Mouse (Mus musculus): ENCODE results near the gene Cmc1. TPM values are rescaled to one million over a fixed set of nuclear protein-coding genes. Genes with fewer than 3 reads are reported as not detected.
"Not testable (repeated sequence)": the region's sequence is repeated elsewhere in the genome, so short reads cannot be mapped to it uniquely, and the experiment has no call there.

Gene Cmc1
- polyA plus RNA-seq, 1 experiment from 2014 or later = 50.8 TPM

DNA sequence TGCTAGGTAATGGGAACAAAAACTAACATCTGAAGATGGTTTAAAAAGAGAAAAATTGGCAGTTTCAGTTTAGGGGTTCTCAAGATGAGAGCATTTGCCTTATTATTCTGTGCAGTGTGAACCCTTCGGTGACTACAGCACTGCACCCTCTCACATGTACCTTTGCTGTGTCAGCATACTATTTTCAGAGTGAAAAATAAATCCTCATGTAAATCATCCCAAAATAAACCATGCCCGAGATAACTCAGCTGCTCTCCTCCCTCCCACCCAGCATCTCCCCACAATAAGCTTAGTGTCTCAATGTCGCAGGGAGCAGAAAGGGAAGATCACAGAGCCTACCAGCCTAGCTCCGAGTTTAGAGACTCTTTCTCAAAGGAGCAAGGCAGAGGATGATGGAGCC lies 23.1 kb upstream of the Cmc1 start:
- Histone ChIP-seq H3K9ac (no peak overlapping the region), H3K9me3 (no peaks in the 10 kb centered on the region), H3K4me1 (no peaks in the 10 kb centered on the region), H3K27me3 (replicated peaks) (no peaks in the 10 kb centered on the region), H3K27ac (no peak overlapping the region), H3K36me3 (no peaks in the 10 kb centered on the region), H3K4me2 (no peak overlapping the region), H3K4me3 (replicated peaks) (no peak overlapping the region)
- ATAC-seq (ENCODE audit: insufficient read depth, low FRiP score, low read depth) = no peak
- WGBS = 84% methylated on average over 4 of the region's 4 CpGs

DNA sequence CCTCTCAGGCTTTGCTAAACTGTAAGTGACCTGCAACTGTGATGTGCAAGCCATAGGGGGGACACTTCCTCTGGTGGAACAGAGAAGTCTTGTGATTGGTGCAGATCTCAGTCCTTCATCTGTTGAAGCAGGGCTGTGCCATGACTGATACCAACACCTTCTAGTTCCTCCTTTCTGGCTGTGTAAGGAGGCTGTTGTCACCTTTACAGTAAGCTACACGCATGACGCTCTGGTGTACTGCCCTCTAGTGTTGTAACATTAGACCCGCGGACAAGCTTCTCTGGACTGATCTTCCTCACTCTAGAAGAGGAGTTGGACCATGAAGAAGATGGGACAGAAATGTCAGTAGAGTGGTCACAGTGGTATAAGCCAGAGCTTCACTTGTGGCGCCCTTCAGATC lies 18.6 kb upstream of the Cmc1 start:
- WGBS = 42% methylated on average over 5 of the region's 5 CpGs
- H3K36me3 ChIP-seq = no peaks in the 10 kb centered on the region
- no peak overlapping the region for H3K4me2 ChIP-seq
- H3K27ac ChIP-seq = no peak overlapping the region
- ATAC-seq (ENCODE audit: insufficient read depth, low FRiP score, low read depth) = no peak
- H3K27me3 ChIP-seq (replicated peaks) = no peaks in the 10 kb centered on the region
- no peak overlapping the region for H3K9ac ChIP-seq
- H3K4me1 ChIP-seq = no peaks in the 10 kb centered on the region
- H3K4me3 ChIP-seq (replicated peaks) = no peak overlapping the region
- no peaks in the 10 kb centered on the region for H3K9me3 ChIP-seq

DNA sequence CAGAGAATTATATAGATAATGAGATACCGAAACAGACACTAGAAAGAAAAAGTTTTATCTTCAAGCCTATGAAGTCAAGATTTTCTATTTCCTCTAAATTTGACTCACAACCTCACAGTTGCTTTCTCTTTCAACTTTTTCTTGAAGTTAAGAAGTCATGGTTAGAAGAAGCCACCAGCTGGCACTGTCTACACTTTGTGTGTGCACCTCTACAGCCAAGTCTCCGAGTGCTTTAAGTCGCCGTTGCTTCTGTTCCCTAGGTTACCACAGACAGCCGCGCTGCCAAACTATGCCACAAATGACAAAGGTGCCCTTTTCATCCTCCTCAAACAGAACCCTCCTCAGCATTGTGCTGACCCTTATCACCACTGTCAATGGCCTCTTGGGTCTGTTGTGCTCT lies 17.6 kb upstream of the Cmc1 start:
- 92% methylated on average over 6 of the region's 6 CpGs for WGBS
- H3K9me3 ChIP-seq = no peaks in the 10 kb centered on the region
- H3K4me1 ChIP-seq = no peaks in the 10 kb centered on the region
- no peak overlapping the region for H3K4me2 ChIP-seq
- H3K4me3 ChIP-seq (replicated peaks) = no peak overlapping the region
- H3K36me3 ChIP-seq = no peaks in the 10 kb centered on the region
- H3K9ac ChIP-seq = no peak overlapping the region
- no peak for ATAC-seq (ENCODE audit: insufficient read depth, low FRiP score, low read depth)
- H3K27me3 ChIP-seq (replicated peaks) = no peaks in the 10 kb centered on the region
- H3K27ac ChIP-seq = no peak overlapping the region

DNA sequence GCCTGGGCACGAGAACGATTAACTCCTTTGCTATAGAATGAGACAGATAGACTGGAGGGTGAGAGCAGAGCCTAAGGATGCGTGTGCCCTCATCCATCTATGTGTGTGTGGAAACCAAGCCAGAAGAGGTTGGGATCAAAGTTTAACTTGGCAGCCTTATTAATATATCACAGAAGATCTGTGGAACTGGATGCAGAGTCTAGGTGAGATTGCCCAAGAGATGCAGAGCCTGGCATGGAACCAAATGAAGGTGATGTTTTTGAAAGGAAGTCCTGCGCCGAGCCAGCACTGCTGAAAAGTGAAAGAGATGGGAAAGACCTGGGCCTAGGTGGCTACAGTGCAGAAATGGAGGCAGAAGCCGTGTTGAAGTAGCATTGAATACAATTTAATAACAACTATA lies 11.6 kb upstream of the Cmc1 start:
- no peaks in the 10 kb centered on the region for H3K27me3 ChIP-seq (replicated peaks)
- no peaks in the 10 kb centered on the region for H3K4me1 ChIP-seq
- no peak overlapping the region for H3K9ac ChIP-seq
- H3K27ac ChIP-seq = no peak overlapping the region
- no peak for ATAC-seq (ENCODE audit: insufficient read depth, low FRiP score, low read depth)
- H3K36me3 ChIP-seq = no peaks in the 10 kb centered on the region
- no peak overlapping the region for H3K4me3 ChIP-seq (replicated peaks)
- 87% methylated on average over 6 of the region's 6 CpGs for WGBS
- no peak overlapping the region for H3K4me2 ChIP-seq
- H3K9me3 ChIP-seq = no peaks in the 10 kb centered on the region

DNA sequence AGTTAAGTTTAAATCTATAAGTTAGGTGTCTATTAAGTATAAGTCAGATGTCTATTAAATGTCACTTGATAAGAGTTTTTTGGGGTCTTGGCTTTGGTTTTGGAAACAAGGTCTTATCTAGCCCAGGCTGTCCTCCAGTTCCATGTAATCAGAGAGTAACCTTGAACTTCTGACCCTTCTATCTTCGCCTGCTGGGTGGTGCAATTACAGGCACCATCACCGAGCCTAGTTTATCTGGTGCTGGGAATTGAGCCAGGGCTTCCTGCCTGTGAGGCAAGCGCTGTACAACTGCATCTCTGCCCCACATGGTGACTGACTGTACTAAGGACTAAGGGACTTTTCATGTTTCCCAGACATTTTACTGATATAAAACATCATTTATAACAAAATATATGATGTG lies 10.0 kb upstream of the Cmc1 start:
- Histone ChIP-seq H3K4me1 (no peaks in the 10 kb centered on the region), H3K27ac (no peak overlapping the region), H3K9ac (no peak overlapping the region), H3K9me3 (no peaks in the 10 kb centered on the region), H3K4me3 (replicated peaks) (no peak overlapping the region), H3K4me2 (no peak overlapping the region), H3K36me3 (no peaks in the 10 kb centered on the region), H3K27me3 (replicated peaks) (no peaks in the 10 kb centered on the region)
- no peak for ATAC-seq (ENCODE audit: insufficient read depth, low FRiP score, low read depth)
- 52% methylated on average over 3 of the region's 3 CpGs for WGBS

DNA sequence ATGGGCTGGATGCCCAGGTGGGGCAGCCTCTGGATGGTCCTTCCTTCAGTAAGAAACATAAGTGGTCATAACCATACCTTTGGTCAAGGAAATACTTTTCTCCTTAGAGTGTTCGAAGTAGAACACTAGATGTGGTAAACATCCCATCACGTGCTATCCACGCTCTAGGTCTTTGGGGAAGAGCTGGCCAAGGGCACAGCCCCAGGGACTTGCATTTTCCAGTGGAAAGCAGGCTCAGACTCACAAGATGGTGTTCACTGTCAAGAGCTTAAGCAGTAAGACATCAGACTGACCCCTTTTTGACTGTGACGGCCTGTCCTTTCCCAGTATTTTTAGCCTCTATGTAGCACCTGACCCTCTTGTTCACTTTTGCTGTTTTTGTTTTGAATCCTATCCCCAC lies 8.2 kb upstream of the Cmc1 start:
- Histone ChIP-seq H3K9ac (no peak overlapping the region), H3K4me1 (no peaks in the 10 kb centered on the region), H3K9me3 (no peaks in the 10 kb centered on the region), H3K4me2 (no peak overlapping the region), H3K27me3 (replicated peaks) (no peaks in the 10 kb centered on the region), H3K36me3 (no peaks in the 10 kb centered on the region), H3K4me3 (replicated peaks) (no peak overlapping the region), H3K27ac (no peak overlapping the region)
- no peak for ATAC-seq (ENCODE audit: insufficient read depth, low FRiP score, low read depth)
- WGBS = 93% methylated on average over 4 of the region's 4 CpGs

DNA sequence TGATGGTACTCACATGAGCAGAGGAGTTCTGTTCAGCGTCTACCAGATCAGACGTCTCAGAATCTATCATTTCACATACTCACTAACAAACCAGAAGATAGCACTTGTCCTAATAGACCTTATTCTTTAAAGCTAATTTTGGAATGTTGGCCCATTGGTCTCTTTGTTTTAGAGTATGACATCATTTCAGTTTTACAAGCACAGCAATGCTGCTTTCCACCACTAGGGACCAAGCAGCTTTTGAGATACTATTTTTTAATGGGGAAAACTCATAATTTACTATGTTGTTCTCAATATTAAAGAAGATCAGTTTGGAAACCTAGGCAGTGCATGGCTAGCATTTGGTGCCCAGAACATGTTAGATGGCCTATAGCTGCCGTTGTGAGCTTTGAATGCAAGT lies 7.3 kb upstream of the Cmc1 start:
- H3K27ac ChIP-seq = no peak overlapping the region
- ATAC-seq (ENCODE audit: insufficient read depth, low FRiP score, low read depth) = no peak
- no peaks in the 10 kb centered on the region for H3K27me3 ChIP-seq (replicated peaks)
- H3K4me3 ChIP-seq (replicated peaks) = no peak overlapping the region
- no peaks in the 10 kb centered on the region for H3K4me1 ChIP-seq
- H3K36me3 ChIP-seq = no peaks in the 10 kb centered on the region
- H3K9me3 ChIP-seq = no peaks in the 10 kb centered on the region
- no peak overlapping the region for H3K4me2 ChIP-seq
- 87% methylated on average over 3 of the region's 3 CpGs for WGBS
- H3K9ac ChIP-seq = no peak overlapping the region

DNA sequence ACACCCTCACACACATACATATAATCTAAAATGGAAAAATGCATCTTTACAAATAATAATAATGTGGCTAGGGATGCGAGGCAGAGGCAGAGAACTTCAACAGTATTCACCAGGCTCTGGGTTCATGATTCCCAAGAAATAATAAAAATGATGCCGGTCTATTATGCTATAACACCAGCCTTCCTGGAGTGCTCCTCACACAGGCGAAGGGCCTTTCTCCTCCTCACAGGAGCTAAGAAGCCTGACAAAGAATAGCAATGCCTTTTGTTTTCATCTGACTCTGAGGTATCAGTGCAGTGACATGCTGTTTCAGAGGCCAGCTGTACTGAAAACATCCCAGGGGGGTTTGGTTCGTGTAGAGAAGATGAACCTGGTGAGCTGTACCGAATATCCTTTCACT lies 4.7 kb upstream of the Cmc1 start:
- WGBS = 88% methylated on average over 5 of the region's 5 CpGs
- no peak for ATAC-seq (ENCODE audit: insufficient read depth, low FRiP score, low read depth)
- H3K9ac ChIP-seq = no peak overlapping the region
- peaks cover 7% of the 10 kb centered on the region for H3K4me1 ChIP-seq
- H3K4me2 ChIP-seq = no peak overlapping the region
- no peaks in the 10 kb centered on the region for H3K36me3 ChIP-seq
- no peaks in the 10 kb centered on the region for H3K9me3 ChIP-seq
- H3K27ac ChIP-seq = no peak overlapping the region
- no peaks in the 10 kb centered on the region for H3K27me3 ChIP-seq (replicated peaks)
- H3K4me3 ChIP-seq (replicated peaks) = no peak overlapping the region

DNA sequence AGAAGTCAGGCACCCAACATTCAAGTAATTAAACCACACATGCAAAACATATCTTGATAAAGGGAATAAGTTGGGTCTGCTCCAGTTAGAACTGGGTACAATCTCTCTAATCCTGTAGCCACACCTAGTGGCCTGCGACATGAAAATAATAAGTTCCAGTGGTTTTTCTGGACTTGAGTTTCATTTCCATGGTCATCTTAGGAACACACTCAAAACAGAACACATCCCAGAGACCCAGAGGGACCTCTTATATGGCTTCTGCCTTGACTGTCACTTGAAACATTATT lies 1.2 kb upstream of the Cmc1 start:
- Histone ChIP-seq H3K36me3 (no peaks in the 10 kb centered on the region), H3K9ac (no peak overlapping the region), H3K4me1 (peaks cover 13% of the 10 kb centered on the region), H3K4me3 (replicated peaks) (no peak overlapping the region), H3K9me3 (no peaks in the 10 kb centered on the region), H3K27me3 (replicated peaks) (no peaks in the 10 kb centered on the region), H3K4me2 (0 out of 2 replicates have a peak overlapping the region, but pooled peaks have one; percentile 6), H3K27ac (no peak overlapping the region)
- 93% methylated on average over 1 of the region's 1 CpGs for WGBS
- no peak for ATAC-seq (ENCODE audit: insufficient read depth, low FRiP score, low read depth)

DNA sequence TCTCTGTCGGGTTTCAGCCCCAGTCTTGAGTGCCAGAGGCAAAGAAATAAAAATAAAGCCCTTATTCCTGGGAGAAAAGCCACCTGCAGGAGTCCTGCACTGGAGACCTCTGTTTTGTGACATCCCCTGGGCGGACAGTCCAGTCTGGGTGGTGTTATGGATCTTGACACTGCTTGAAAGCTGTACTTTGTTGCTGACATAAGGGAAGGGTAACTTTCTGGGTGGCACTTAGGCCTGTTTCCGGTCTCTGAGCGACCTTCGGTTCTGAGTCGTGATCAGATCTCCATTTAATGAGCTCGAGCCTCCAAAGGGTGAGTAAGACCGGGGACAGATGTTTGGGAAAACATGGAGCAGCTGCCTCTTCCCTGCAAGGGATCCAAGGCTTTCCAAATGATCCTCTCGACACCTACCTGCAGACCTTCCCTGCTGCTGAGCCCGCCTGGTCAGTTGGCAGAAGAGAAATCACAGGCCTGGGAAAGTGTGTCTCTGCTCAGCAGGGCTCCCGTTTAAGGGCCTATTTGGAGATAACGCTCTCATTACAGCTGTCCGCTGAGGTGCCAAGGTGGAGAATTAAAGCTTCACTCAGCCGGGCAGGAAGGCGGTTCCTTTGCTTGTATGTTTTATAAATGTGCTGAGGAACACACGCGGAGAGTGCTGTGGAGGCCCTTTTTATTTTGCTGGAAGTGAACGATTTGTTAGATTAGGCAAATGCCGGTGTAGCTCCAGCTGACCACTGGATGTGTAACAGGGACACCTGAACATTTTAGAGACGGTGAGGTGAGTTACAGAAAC lies 648 bp upstream of the Cmc1 start:
- Histone ChIP-seq H3K4me1 (peaks cover 13% of the 10 kb centered on the region), H3K9ac (no peak overlapping the region), H3K27me3 (replicated peaks) (no peaks in the 10 kb centered on the region), H3K4me2 (peak overlapping the region; percentile 65), H3K4me3 (replicated peaks) (peak overlapping the region; percentile 96), H3K9me3 (no peaks in the 10 kb centered on the region), H3K36me3 (no peaks in the 10 kb centered on the region), H3K27ac (no peak overlapping the region)
- ATAC-seq (ENCODE audit: insufficient read depth, low FRiP score, low read depth) = no peak
- 76% methylated on average over 20 of the region's 20 CpGs for WGBS

DNA sequence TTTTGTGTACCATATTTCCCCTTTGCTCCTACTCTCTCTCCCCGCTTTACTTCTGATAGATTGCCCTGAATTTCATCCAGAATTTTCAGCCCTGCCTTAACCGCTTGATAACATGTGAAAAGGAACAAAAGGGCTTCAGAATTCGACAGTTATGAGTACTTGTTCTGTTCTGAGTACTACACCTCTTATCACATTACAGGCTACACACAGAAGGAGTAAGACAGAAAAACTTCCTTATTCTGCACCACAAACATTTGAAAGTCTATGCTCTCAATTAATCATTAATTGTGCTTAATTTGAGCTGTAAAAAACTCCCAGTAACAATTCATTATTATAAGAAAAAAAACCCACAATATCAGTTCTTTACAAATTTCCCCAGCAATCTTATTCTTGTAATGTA lies 9.6 kb downstream of the Cmc1 start:
- not testable (repeated sequence) for H3K4me2 ChIP-seq; H3K4me3 ChIP-seq (replicated peaks); ATAC-seq (ENCODE audit: insufficient read depth, low FRiP score, low read depth); H3K27ac ChIP-seq; H3K27me3 ChIP-seq (replicated peaks); H3K9me3 ChIP-seq; H3K9ac ChIP-seq; H3K36me3 ChIP-seq; H3K4me1 ChIP-seq
- WGBS = 77% methylated on average over 3 of the region's 3 CpGs

DNA sequence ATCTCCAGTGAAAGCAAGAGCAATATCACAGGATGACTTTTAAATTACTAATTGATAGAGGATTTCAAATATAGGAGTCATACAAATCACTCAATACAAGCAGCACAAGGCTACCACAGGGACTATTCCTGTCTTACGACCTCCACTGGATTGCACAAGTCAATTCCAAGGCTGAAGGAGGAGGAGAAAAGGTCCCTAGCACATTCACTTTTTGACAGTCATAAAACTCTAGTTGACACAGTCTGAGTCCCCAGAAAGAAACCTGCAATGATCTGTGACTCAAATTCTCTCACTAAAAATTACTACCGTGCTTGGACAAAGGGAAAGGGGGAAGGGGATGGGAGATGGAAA lies 39.6 kb downstream of the Cmc1 start:
- no peaks in the 10 kb centered on the region for H3K36me3 ChIP-seq
- no peak overlapping the region for H3K27ac ChIP-seq
- H3K4me1 ChIP-seq = no peaks in the 10 kb centered on the region
- no peaks in the 10 kb centered on the region for H3K27me3 ChIP-seq (replicated peaks)
- no peaks in the 10 kb centered on the region for H3K9me3 ChIP-seq
- H3K9ac ChIP-seq = no peak overlapping the region
- 77% methylated on average over 2 of the region's 2 CpGs for WGBS
- H3K4me2 ChIP-seq = no peak overlapping the region
- ATAC-seq (ENCODE audit: insufficient read depth, low FRiP score, low read depth) = no peak
- H3K4me3 ChIP-seq (replicated peaks) = no peak overlapping the region

DNA sequence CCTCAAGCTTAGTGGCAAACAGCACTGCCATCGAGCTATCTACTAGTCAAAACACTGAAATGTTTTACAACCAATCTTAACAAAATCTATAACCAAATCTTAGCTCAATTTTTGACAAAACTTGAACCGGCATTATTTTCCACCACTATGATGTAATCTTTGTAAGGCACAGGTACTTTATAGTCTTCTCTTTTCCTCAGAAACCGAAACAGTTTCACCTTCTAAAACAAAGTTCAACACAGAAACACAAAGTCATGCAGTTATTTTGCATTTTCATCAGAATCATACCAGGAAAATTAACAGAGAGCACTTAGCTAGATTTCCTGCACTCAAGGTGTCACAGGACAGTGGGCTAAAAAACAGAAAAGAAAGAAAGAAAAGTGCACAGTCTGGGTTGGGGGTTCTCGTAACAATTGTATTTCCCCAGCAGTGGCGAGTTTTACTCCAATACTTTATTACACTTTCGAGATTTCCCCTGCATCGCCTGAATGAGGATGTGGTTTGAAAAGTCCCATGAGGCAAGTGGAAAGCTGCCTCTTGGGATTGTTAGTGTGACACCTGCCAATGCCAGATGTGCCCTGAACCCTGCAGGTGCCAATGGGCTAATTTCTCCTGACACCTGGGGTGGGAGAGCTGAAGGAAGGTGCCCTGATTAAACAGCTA lies 40.1 kb downstream of the Cmc1 start:
- Histone ChIP-seq H3K4me1 (no peaks in the 10 kb centered on the region), H3K9me3 (no peaks in the 10 kb centered on the region), H3K27me3 (replicated peaks) (no peaks in the 10 kb centered on the region), H3K4me3 (replicated peaks) (no peak overlapping the region), H3K4me2 (no peak overlapping the region), H3K9ac (no peak overlapping the region), H3K36me3 (no peaks in the 10 kb centered on the region), H3K27ac (no peak overlapping the region)
- 86% methylated on average over 7 of the region's 7 CpGs for WGBS
- ATAC-seq (ENCODE audit: insufficient read depth, low FRiP score, low read depth) = no peak

All from stomach, embryonic 15.5 days (tissue).